Mouse (Mus musculus) midbrain, embryonic 10.5 days (tissue): ENCODE data around the gene Vps13d. TPM values are rescaled to one million over a fixed set of nuclear protein-coding genes. Genes with fewer than 3 reads are reported as not detected.

Experiments used
- DNase-seq: peaks from one replicate; pipeline ENCODE4 v3.0.0-alpha.2; 2017; ENCODE audit warnings: low spot score
- H3K27ac ChIP-seq: fragments of 300-500 bp; sonication (generic); replicated peaks from 2 replicates; pipeline ENCODE4 v1.5.1; 2016; ENCODE audit warnings: mild to moderate bottlenecking
- H3K27me3 ChIP-seq: fragments of 300-500 bp; sonication (generic); 2 replicates; pipeline ENCODE4 v1.6.1; 2016; ENCODE audit warnings: low read depth, mild to moderate bottlenecking; ENCODE audit not compliant: poor library complexity, severe bottlenecking
- H3K36me3 ChIP-seq: fragments of 300-500 bp; sonication (generic); 2 replicates; pipeline ENCODE4 v1.6.1; 2016; ENCODE audit warnings: mild to moderate bottlenecking, moderate library complexity
- H3K4me1 ChIP-seq: fragments of 300-500 bp; sonication (generic); 2 replicates; pipeline ENCODE4 v1.6.1; 2016
- H3K4me3 ChIP-seq: fragments of 300-500 bp; sonication (generic); 2 replicates; pipeline ENCODE4 v1.5.1; 2016; ENCODE audit warnings: mild to moderate bottlenecking, moderate library complexity
- H3K9me3 ChIP-seq: fragments of 300-500 bp; sonication (generic); replicated peaks from 2 replicates; pipeline ENCODE4 v1.6.1; 2016; ENCODE audit warnings: mild to moderate bottlenecking
- WGBS: fragments of 180-500 bp; shearing (Covaris S2); methylation state at CpG from one replicate; pipeline ENCODE4 v1.1.7; 2016; 5-methylcytosine and 5-hydroxymethylcytosine counted together
- polyA plus RNA-seq: library from polyadenylated mRNA; unstranded; fragments of >200 nt; fragmentation: Nextera tagmentation; extraction: Ambion mirVana; gene quantifications from 2 replicates; pipeline ENCODE4 v1.2.1, GENCODE M21; 2016

The Vps13d gene
- polyA plus RNA-seq, 1 experiment from 2014 or later: 3.4 TPM

DNA sequence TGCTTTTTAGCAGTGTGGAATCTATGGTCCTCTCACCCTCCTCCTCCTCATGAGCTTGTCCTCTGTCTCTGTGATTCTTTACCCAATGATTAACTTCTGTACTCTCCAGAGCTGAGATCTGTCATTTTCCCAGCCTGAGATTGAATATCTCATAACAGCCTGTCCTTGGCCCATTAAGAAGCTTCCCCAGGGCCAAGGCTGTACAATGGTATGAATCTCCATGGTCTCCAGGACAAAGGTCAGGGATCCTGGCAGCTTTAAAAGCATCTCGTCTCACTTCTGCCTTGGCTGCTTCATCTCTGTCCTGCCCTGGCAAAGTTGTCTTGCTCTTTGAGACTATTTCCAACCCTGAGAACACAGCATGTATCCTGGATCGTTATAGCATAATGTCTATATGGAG, 237.1 kb downstream of the Vps13d start:
- H3K27me3 ChIP-seq: no peaks in the 10 kb centered on the region
- H3K4me3 ChIP-seq: no peak overlapping the region
- H3K9me3 ChIP-seq: no peaks in the 10 kb centered on the region
- 74% methylated on average over 2 of the region's 2 CpGs for WGBS
- H3K4me1 ChIP-seq: peaks cover 7% of the 10 kb centered on the region
- no peak overlapping the region for H3K27ac ChIP-seq
- no peak for DNase-seq
- no peaks in the 10 kb centered on the region for H3K36me3 ChIP-seq

- Histone ChIP-seq H3K4me1 (peaks cover 7% of the 10 kb centered on the region), H3K36me3 (no peaks in the 10 kb centered on the region), H3K27ac (no peak overlapping the region), H3K27me3 (no peaks in the 10 kb centered on the region), H3K9me3 (no peaks in the 10 kb centered on the region), H3K4me3 (no peak overlapping the region)
- DNase-seq: no peak
- WGBS: 89% methylated on average over 4 of the region's 4 CpGs
Measured at GRCm38 (mm10) chr4:144957186-144957585, 237.6 kb downstream of the Vps13d start.

GRCm38 (mm10) chr4:144956293-144956692, 238.5 kb downstream of the Vps13d start:
- Histone ChIP-seq H3K27ac (no peak overlapping the region), H3K27me3 (no peaks in the 10 kb centered on the region), H3K36me3 (no peaks in the 10 kb centered on the region), H3K4me1 (peaks cover 7% of the 10 kb centered on the region), H3K4me3 (no peak overlapping the region), H3K9me3 (no peaks in the 10 kb centered on the region)
- 80% methylated on average over 1 of the region's 1 CpGs for WGBS
- DNase-seq: no peak

GRCm38 (mm10) chr4:144955863-144956262, 238.9 kb downstream of the Vps13d start:
- Histone ChIP-seq H3K9me3 (no peaks in the 10 kb centered on the region), H3K36me3 (no peaks in the 10 kb centered on the region), H3K27me3 (no peaks in the 10 kb centered on the region), H3K4me1 (peaks cover 5% of the 10 kb centered on the region), H3K4me3 (no peak overlapping the region), H3K27ac (no peak overlapping the region)
- 93% methylated on average over 1 of the region's 1 CpGs for WGBS
- no peak for DNase-seq

- H3K27me3 ChIP-seq: no peaks in the 10 kb centered on the region
- H3K9me3 ChIP-seq: no peaks in the 10 kb centered on the region
- no peak overlapping the region for H3K27ac ChIP-seq
- no peaks in the 10 kb centered on the region for H3K36me3 ChIP-seq
- no peak overlapping the region for H3K4me3 ChIP-seq
- 90% methylated on average over 1 of the region's 1 CpGs for WGBS
- no peak for DNase-seq
- peaks cover 12% of the 10 kb centered on the region for H3K4me1 ChIP-seq
Measured at GRCm38 (mm10) chr4:144953421-144953820, 241.4 kb downstream of the Vps13d start.

- H3K9me3 ChIP-seq: no peaks in the 10 kb centered on the region
- 88% methylated on average over 7 of the region's 7 CpGs for WGBS
- no peak overlapping the region for H3K27ac ChIP-seq
- no peaks in the 10 kb centered on the region for H3K36me3 ChIP-seq
- H3K4me1 ChIP-seq: peaks cover 12% of the 10 kb centered on the region
- no peak overlapping the region for H3K4me3 ChIP-seq
- H3K27me3 ChIP-seq: no peaks in the 10 kb centered on the region
- no peak for DNase-seq
Measured at GRCm38 (mm10) chr4:144951859-144952258, 242.9 kb downstream of the Vps13d start.

GRCm38 (mm10) chr4:144950883-144951282, 243.9 kb downstream of the Vps13d start:
- no peak overlapping the region for H3K4me3 ChIP-seq
- H3K27me3 ChIP-seq: no peaks in the 10 kb centered on the region
- H3K27ac ChIP-seq: no peak overlapping the region
- 94% methylated on average over 3 of the region's 3 CpGs for WGBS
- H3K4me1 ChIP-seq: peaks cover 12% of the 10 kb centered on the region
- DNase-seq: no peak
- no peaks in the 10 kb centered on the region for H3K36me3 ChIP-seq
- no peaks in the 10 kb centered on the region for H3K9me3 ChIP-seq

- H3K9me3 ChIP-seq: no peaks in the 10 kb centered on the region
- peaks cover 12% of the 10 kb centered on the region for H3K4me1 ChIP-seq
- H3K36me3 ChIP-seq: no peaks in the 10 kb centered on the region
- no peak for DNase-seq
- no peak overlapping the region for H3K4me3 ChIP-seq
- H3K27me3 ChIP-seq: no peaks in the 10 kb centered on the region
- WGBS: 59% methylated on average over 3 of the region's 3 CpGs
- no peak overlapping the region for H3K27ac ChIP-seq
Measured at GRCm38 (mm10) chr4:144950327-144950711, 244.5 kb downstream of the Vps13d start.

GRCm38 (mm10) chr4:144949441-144950326, 245.1 kb downstream of the Vps13d start:
- H3K36me3 ChIP-seq: no peaks in the 10 kb centered on the region
- H3K27ac ChIP-seq: peak overlapping the region; percentile 76
- DNase-seq: peak; percentile 30
- peaks cover 12% of the 10 kb centered on the region for H3K4me1 ChIP-seq
- H3K4me3 ChIP-seq: no peak overlapping the region
- H3K9me3 ChIP-seq: no peaks in the 10 kb centered on the region
- no peaks in the 10 kb centered on the region for H3K27me3 ChIP-seq
- 24% methylated on average over 9 of the region's 9 CpGs for WGBS

- no peak overlapping the region for H3K27ac ChIP-seq
- no peaks in the 10 kb centered on the region for H3K36me3 ChIP-seq
- WGBS: 78% methylated on average over 6 of the region's 6 CpGs
- H3K4me3 ChIP-seq: no peak overlapping the region
- DNase-seq: no peak
- H3K9me3 ChIP-seq: no peaks in the 10 kb centered on the region
- H3K27me3 ChIP-seq: no peaks in the 10 kb centered on the region
- peaks cover 12% of the 10 kb centered on the region for H3K4me1 ChIP-seq
Measured at GRCm38 (mm10) chr4:144947738-144948390, 246.9 kb downstream of the Vps13d start.

GRCm38 (mm10) chr4:144943273-144943672, 251.5 kb downstream of the Vps13d start:
- Histone ChIP-seq H3K27me3 (no peaks in the 10 kb centered on the region), H3K9me3 (no peaks in the 10 kb centered on the region), H3K4me3 (no peak overlapping the region), H3K4me1 (no peaks in the 10 kb centered on the region), H3K27ac (no peak overlapping the region), H3K36me3 (no peaks in the 10 kb centered on the region)
- WGBS: 86% methylated on average over 5 of the region's 5 CpGs
- no peak for DNase-seq

GRCm38 (mm10) chr4:144942433-144942832, 252.4 kb downstream of the Vps13d start:
- DNase-seq: no peak
- Histone ChIP-seq H3K36me3 (no peaks in the 10 kb centered on the region), H3K27ac (no peak overlapping the region), H3K4me3 (no peak overlapping the region), H3K9me3 (no peaks in the 10 kb centered on the region), H3K27me3 (no peaks in the 10 kb centered on the region), H3K4me1 (no peaks in the 10 kb centered on the region)
- 99% methylated on average over 3 of the region's 3 CpGs for WGBS

- no peaks in the 10 kb centered on the region for H3K36me3 ChIP-seq
- WGBS: 76% methylated on average over 13 of the region's 13 CpGs
- no peak overlapping the region for H3K4me3 ChIP-seq
- H3K27ac ChIP-seq: peak overlapping the region; percentile 1; the same call in 1 of the 2 replicates
- H3K27me3 ChIP-seq: no peaks in the 10 kb centered on the region
- H3K4me1 ChIP-seq: no peaks in the 10 kb centered on the region
- DNase-seq: no peak
- no peaks in the 10 kb centered on the region for H3K9me3 ChIP-seq
Measured at GRCm38 (mm10) chr4:144940796-144941462, 253.9 kb downstream of the Vps13d start.
